Mouse (Mus musculus): Measurements from ENCODE around the gene Zbtb7a.

Gene Zbtb7a

DNA sequence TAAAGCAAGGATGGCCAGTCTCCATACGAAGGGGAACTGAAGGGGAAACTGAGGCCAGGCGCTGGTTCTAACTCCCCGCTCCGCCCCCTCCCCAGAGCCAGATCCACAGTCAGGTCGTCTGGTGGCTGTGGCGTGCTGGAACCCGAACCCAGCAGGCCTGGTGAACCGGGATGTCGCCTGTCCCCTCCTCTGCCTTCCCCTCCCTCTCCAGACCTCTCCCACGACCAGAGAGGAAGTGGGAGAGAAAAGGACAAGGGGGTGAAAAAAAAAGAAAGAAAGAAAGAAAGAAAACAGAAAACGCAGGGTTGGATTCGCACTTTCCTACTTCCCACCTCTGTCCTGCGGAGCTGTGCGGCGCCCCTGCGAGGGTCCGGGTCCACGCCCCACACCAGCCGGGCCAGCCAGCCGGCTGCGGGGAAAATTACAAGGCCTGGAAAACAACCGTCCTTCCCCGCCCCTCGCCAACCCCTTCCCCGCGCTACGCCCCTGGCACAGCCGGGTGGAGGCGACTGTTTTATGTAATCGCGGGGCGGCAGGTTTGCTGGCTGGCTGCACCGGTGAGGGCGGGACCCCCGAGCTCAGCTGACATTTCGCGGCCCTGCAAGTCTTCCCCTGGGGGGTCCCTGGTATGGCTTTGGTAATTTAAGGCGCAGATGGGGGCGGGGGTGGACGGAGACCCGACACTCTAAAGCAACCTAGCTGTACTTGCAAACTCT is at the start of gene Zbtb7a:
Zbtb7a (plus strand) TSS at position 255 of the 716 bp plus-strand sequence.
- peak; percentile 73 for DNase-seq

DNA sequence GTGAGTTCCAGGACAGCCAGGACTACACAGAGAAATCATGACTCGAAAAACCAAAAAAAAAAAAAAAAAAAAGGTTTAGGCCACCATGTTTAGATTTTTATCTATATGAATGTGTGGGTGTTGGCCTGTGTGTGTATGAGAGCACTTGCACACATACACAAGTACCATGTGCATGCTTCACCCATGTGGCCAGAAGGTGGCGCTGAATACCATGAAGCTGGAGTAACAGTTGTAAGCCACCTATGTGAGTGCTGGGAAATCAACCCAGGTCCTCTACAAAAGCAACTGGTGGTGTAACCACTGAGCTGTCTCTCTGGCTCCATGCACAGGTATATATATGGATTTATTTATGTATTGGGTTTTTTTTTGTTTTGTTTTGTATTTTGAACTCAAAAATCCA is 48.0 kb upstream of the Zbtb7a start:
- DNase-seq = no peak

DNA sequence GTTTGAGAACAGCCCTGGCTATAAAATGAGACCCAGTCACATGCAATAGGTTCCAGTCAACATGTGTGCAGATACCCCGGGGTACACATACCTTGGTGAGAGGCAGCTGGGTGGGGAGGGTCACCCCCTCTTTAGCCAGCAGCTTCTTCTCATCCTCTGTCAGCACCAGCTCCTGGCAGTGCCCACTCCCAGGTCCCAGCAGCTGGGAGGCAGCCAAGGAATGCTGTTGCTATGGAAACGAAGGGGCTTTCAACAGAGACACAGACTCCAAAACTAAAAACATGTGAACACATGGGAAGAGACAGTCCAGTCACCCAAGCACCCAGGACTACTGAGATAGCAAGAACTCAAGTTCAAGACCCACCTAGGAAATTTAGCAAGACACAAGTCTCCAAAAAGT is 45.8 kb upstream of the Zbtb7a start:
- no peak for DNase-seq

DNA sequence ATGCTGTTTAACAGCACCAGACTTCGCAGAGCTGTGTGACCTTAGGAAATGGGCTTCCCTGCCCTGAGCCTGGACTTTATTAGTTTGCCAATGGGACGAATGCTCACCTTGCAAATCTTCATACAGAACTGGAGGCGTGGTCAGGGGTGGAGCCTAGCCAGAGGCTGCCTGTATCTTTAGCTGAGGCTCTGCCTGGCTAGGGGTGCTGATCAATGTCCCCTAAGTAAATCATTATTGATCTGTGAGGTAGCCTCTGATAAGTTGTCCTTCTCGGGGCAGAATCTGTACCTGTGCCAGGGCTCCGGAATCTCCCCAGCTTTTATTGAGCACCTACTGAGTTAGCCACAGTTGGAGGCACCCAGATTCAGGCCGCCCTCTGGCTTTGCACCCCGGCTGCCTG is 44.4 kb upstream of the Zbtb7a start:
- DNase-seq = no peak

DNA sequence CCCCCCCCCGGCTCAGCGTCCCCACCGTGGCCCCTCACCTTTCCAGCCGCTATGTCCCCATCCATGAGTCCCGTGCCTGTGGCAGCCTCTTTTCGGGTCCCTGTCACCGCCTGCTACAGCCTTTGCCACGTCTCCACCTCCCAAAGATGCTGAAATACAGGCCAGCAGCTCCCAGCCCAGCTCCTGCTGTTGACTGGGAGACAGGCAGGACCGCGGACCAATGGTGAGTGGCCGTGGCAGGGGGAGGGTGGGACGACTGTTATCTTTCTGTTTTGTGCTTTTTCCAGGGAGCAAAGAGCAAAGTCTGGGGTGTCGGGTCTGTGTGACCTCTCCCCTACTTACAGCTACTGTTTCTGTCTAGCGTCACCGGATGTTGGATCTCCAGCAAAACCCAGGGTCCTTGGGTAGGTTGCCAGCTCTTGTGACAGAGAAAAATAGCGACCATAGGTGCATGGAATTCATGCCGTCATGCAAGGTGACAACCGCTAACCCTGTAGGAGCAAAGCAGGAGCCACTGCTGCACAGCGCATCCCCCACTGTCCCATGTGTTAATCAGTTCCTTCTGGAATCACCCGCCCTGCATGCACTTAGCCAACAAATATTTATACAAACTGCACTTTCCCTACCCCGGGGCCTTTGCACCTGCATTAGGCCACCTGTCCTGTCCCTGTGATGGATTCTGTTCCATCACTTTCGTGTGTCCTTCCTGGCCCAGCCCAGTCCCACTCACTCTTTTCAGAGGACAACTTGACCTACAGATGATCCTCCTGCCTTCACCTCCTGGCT is 42.4 kb upstream of the Zbtb7a start:
- peak; percentile 77 for DNase-seq

DNA sequence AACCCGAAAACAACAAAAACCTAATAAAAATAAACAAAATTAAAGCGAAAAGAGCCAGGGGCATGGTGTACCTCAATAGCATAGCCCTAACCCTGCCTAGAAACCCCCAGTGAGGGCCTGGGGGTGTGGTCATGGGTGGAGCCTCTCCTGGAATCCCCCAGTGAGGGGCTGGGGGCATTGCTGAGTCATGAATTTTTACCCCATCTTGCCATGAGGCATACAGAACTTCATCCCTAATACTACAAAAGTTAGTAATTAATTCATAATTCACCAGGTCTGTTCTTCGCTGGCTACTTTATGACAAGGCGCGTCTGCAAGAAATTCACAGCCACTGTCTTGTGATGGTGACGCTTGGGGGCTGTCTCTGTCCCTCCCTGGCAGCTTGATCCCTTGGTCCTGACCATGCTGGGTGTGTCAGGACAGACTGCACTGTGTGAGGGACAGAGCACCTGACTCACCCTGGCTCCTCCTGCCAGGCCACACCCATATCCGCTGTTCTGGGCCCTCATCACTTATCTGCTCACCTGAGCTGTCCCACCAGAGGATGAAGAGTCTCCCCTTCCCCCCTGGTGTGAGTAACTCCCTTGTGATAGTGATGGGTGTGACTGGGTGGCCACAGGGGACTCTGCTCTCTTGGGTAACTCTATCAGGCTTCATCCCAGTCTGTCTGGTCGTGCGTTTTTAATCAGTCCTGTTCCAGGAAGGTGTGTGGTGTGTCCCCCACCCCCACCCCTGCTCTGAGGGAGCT is 39.9 kb upstream of the Zbtb7a start:
- DNase-seq = no peak

DNA sequence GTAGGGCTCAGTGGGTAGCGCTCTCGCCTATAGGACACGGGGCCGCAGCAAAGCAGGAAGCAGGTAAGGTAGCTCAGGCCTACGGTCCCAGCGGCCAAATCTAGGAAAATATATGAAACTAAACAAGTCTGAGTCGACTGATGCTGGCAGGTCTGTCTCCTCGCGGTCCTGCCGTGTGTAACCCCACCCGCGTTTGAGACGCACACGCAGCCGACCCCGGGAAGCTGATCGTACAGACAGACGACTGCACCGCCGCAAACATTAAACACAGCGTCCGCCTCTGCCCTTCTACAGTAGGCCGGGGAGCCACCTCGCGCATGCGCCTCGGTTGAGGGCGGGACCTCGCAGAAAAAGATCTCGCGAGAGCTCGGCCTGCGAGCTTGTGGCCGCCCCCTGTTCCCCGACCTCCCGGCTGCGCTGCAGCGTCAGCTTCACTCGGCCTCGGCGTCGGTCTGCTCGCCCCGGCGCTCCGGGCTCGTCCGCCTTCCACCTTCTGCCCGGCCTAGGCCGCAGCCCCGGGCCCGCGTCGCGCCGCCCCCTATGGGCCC is 29.4 kb upstream of the Zbtb7a start, which contains the start of gene Map2k2:
Map2k2 (plus strand) TSS at position 351 of the 548 bp plus-strand sequence.
- peak; percentile 98 for DNase-seq

DNA sequence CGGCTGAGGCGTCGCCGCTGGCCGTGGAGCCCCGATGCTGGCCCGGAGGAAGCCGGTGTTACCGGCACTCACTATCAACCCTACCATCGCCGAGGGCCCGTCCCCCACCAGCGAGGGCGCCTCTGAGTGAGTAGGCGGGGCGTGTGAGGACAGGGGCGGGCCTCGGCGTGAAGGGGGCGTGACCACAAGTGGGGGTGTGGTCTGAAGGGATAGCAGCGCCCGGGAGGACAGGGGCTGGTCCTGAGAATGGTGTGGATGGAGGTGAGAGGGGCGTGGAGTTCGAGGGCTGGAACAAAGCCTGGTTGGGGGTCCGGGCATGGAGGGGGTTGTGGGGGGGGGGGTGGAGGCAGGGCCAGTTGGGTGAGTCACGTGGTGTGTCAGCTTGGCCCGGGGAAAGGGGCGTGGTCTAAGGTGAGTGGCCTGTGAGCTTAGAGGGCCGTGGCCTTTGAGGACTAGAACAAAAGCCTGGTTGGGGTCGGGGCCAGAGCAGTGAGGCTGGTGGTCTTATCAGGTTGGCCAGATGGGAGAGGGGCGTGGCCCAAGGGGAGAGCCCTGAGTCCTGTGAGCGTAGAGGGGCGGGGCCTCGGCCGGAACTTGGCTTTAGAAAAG is 28.8 kb upstream of the Zbtb7a start:
- DNase-seq = peak; percentile 94

DNA sequence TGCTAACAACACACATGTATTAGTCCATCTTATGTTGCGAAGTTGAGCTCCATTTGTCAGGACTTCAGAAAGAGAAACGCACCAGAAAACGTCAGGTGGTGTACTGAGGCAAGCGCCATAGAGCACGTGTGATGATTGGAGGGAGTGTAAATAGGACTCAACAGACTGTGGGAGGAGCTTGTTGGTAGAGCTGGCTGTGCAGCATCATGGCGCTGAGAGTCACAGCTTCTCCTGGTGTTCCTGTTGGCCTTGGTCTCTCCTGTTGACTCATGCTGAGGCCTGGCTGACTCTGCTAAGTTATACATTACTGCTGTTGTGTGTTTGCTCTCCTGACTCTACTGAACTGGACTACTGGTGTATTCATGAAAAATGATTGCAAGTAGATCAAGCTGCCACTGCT is 22.1 kb upstream of the Zbtb7a start:
- DNase-seq = no peak

DNA sequence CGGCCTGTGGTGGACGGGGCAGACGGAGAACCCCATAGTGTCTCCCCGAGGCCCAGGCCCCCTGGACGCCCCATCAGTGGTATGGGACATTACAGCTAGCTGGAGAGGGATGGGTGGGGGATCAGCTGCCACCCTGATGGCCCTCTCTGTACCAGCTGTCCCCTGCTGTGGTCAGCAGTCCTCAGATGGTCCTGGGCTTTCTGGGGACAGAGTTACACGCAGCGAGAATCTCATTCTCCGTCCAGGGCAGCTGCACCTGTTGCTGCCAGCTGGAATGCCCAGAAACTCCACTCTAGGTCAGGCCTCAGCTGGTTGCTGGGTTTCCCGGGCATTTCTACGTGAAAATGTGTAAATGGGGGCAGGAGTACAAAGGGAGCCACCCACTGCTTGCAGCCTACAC is 15.4 kb upstream of the Zbtb7a start:
- DNase-seq = no peak

DNA sequence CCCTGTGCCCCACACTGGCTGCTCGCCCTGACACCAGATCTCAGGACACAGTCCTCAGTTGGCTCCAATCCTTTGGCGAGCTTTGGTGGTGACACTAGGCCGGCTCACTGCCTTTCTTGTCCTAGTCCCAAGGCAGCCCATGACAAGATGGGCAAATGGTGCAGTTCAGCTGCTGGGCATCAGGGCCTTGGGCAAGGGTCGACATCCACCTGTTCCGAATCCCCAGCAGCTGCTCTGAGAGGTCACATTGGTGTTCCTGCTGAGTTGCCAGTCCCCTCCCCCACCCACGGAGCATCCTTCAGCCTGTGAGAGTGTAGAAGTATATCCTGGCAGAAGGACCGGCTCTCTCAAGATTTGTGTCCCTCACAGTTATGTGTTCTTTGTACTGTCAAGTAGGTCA is 14.4 kb upstream of the Zbtb7a start:
- no peak for DNase-seq

DNA sequence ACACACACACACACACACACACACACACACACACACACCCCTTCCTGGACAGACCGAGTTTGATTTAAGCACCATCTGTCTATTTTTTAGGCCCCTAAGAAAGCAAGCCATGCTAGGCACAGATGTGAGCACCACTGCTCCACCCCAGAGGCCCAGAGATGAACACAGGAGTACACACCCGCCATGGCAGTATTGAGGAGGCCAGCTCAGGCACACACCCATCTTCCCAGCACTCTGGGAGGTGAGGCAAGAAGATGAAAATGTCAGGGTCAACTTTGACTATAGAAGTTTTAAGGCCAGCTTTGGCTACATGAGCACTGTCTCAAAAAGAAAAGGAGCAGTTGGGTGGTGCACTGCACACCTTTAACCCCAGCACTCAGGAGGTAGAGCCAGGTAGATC is 12.1 kb upstream of the Zbtb7a start:
- DNase-seq = no peak

DNA sequence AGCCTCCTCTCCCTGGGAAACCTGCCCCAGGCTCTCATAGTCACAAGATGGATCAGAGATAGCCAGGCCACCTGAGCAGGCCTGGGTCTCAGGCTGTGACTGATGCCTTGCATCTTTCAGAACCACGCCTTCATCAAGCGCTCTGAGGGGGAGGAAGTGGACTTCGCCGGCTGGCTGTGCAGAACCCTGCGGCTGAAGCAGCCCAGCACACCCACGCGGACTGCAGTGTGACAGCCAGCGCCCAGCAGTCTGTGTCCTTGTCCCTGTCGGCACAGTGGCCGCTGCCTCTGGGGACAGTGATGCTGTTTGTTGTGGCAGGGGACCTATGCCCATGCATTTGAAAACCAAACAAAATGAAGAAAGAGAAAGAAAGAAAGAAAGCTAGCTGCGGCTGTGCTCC is 11.5 kb upstream of the Zbtb7a start:
- no peak for DNase-seq

DNA sequence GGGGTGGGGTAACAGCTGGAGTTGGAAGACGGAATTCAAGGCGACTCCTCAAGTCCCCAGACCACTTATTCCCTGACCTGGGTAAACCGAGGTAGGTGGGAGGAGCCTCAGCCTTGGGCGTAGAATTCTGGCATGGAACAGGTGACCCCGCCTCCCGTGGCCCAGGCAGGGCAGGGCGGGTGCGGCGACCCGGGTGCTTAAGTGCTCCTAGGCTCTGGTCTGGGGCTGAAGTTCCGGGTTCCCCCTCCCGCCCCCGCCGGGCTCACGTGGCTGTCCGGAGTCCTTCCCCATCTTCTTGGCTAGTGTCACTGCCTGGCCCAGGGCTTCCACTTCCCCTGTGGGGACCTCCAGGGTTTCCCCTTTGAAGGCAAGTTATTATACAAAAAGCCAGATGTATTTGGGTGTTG is 836 bp upstream of the Zbtb7a start:
- DNase-seq = peak; percentile 80

DNA sequence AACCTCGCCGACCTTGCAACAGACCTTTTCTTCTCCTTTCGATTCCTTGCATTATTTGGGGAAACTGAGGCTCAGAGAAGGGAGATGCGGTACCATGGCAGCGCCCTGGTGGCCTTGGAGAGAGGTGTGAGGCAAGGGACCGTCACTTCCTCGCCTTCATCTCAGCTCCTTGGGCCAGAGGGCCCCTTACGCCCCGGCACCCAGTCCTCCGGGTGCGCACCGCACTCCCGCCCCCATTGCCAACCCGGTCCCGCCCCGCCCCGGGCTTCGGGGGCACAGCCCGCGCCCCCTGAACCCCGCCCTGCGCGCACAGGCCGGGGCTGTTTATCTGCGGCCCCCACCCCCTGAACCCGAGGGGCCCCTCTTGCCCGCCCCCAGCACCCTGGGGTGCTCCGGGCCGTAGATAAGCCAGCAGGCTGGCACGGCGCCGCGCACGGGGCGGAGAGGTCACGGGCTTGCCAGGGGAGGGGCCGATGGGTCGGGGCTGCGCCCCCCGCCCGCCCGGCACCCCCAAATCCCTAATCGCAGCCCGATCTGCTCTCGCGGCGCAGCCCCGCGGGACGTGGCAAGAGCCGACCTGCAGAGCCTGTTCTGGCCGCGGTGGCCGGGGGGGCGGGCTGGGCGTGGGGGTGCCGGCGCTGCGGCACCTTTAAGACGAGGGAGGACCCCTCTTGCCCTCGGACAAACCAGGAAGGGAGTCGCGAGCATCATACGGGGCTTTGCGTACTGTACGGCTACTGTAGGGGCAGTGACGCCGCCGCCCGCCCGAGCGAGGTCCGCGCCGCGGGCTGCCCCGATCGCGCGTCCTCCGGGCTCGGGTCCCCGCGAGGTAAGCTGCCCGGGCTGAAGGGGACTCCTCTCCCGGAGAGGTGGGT is 1.0 kb downstream of the Zbtb7a start:
- peak; percentile 87 for DNase-seq

DNA sequence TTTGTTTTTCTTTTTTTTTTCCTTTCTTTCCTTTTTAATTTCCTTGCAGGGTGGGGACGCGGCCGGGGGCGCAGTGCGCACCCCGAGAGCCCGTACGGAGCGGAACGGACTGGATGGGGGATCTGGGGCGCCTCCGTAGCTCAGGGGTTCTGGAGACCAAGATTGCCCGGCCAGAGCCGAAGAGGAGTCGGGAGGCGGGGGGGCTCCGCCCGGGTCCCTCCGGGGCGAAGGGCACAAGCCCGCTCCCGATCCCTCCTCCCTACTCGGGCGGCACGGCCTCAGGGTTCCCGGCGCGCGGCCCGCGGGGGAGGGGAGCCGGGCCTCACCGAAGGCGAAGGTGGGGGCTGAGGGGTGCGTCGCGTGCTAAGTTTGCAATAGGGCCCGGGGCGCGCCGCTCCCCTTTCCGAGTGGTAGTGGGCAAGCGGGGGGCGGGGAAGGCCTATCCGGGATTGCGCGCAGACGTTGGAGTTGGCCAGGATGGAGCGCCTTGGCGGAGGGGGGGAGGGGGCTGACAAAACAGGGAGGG is 1.7 kb downstream of the Zbtb7a start:
- peak; percentile 90 for DNase-seq

DNA sequence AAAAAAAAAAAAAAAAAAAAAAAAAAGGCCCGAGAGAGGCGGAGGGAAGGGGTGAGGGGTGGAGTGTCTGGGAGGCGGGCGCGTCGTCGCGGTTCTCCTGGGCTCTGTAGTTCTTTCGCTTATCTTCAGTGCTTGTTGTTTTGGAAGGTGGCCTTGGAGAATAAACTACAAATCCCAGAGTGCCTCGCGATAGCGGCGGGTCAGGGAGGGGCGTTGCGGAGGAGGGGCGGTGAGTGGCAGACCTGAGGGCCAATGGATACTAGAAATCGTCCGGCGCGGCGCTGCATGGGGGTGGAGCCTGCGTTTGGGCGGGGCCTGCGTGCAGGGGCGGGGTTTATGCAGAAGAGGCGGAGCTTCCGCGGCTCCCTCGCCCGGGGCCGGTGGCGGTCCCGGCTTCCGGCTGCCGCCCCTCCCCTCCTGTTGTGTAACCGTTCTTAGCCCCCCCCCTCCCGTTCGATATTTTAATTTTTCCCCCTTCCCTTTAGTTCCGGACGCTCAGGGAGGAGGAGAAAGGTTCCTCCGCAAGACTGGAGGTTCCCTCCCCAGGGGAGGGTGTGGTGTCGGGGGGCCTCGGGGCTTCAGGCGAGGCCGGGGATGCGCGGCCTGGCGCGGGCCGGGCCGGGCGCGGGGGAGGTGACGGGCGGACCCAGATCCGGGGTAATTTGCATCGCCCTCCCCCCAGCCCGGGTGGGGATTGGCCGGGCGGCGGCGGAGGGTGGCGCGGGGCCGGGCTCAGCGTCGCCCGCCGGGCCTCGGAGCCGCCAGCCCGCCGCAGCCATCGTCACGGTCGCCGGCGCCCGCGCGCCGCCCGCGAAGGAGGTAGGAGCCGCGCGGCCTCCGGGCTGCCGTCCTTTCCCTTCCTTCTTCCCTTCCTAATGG is 2.5 kb downstream of the Zbtb7a start:
- DNase-seq = peak; percentile 99

DNA sequence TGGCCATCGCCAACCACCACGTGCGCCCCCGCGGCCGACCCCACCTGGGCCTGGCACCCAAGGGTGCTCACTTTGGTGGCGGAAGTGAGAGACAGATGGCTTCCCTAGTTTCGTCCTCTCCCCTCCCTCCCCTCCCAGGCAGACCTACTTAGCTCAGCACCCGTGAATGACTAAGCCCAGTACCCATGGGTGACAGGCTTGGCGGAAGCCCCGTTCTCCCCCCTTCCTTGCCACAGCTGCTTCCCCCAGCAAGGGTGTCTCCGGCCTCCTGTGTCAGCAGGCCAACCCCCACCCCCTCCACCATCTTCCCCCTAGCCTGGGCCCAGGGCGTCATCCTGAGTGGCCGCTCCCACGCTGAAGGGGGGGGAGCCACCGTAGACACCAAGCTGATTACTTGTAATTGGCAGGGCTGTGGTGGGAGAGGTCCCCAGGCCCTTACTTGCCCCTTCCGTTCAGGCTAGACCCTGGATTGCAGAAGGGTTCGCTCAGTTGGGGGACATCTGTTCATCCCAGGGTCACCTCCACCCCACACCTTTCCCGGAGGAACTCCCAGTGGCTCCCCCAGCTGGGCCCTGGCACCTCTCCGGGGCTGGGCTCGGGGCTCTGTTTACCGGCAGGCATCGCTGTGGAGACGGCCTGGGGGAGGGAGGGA is 3.2 kb downstream of the Zbtb7a start:
- peak; percentile 68 for DNase-seq

DNA sequence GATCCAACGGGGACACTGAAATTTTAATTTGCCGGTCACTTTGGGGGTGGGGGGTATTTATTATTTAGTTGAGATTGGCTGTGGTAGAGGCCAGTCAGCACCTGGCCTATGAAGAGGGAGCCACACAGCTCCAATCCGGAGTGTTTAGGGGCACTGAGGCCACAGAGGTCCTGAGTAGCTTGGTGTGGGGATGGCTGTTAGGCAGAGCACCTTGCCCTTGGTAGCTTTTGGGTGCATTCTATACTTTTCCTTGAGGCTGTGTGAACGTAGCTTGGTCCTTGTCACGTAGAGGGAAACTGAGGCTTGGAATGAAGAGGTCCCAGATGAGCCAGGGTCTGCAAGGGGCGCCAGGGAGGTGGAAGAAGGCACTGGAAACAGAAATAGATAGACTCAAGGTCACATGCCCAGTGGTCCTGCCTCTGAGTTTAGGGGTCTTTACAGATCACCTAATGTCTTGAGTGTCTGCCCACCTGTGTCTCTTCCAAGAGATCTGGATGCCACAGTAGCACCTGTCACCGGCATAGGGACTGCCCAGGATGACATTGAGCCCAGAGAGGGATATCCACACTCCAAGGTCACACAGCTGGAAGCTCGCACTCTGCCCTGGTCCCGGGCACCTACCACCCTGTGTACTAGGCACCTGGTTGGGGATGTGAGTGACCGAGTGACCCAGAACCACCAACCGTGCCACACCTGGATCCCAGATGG is 4.0 kb downstream of the Zbtb7a start:
- no peak for DNase-seq

All from kidney, postnatal 10 days (tissue).